Mouse (Mus musculus) MEL (cell line): ENCODE results near the gene Oxt. TPM values are rescaled to one million over a fixed set of nuclear protein-coding genes. Genes with fewer than 3 reads are reported as not detected.

ENCODE experiments used
- DNase-seq: peaks from one replicate; pipeline ENCODE4 v3.0.0; 2011; ENCODE audit warnings: low read depth, low spot score
- H3K27ac ChIP-seq: 2 replicates; pipeline ENCODE4 v1.5.1; 2012; ENCODE audit warnings: low read depth, mild to moderate bottlenecking, control low read depth, low read length, moderate library complexity; ENCODE audit not compliant: control insufficient read depth
- H3K27me3 ChIP-seq, 2 experiments: fragments of 150-350 bp in 1 of 2; sonication (generic) in 1 of 2; 2 replicates each; pipeline ENCODE4 v1.6.1; 2012; ENCODE audit warnings: low read length in 2 of 2, mild to moderate bottlenecking in 2 of 2, improper control_type of control experiment in 1 of 2, moderate library complexity in 1 of 2; ENCODE audit not compliant: insufficient read depth in 2 of 2, control insufficient read depth in 1 of 2
- H3K36me3 ChIP-seq, 2 experiments: 2 replicates each; pipeline ENCODE4 v1.6.1; 2012 to 2014; ENCODE audit warnings: low read length in 2 of 2, improper control_type of control experiment in 1 of 2, inconsistent platforms in 1 of 2, mild to moderate bottlenecking in 1 of 2; ENCODE audit not compliant: insufficient read depth in 2 of 2, control insufficient read depth in 1 of 2
- H3K4me1 ChIP-seq, 2 experiments: fragments of 150-350 bp in 1 of 2; sonication (generic) in 1 of 2; 2 replicates each; pipeline ENCODE4 v1.6.1; 2012; ENCODE audit warnings: low read length in 2 of 2, improper control_type of control experiment in 1 of 2, mild to moderate bottlenecking in 1 of 2; ENCODE audit not compliant: insufficient read depth in 2 of 2, control insufficient read depth in 1 of 2
- H3K4me3 ChIP-seq, 2 experiments: fragments of 150-350 bp in 1 of 2; sonication (generic) in 1 of 2; 2 replicates each; pipeline ENCODE4 v1.5.1; 2012; ENCODE audit warnings: low read depth in 2 of 2, low read length in 2 of 2, mild to moderate bottlenecking in 2 of 2, moderate library complexity in 2 of 2, control low read depth in 1 of 2, improper control_type of control experiment in 1 of 2; ENCODE audit not compliant: control insufficient read depth in 1 of 2, insufficient read depth in 1 of 2
- H3K79me2 ChIP-seq: 2 replicates; pipeline ENCODE4 v1.6.1; 2012; ENCODE audit warnings: mild to moderate bottlenecking, low read length, moderate library complexity; ENCODE audit not compliant: control insufficient read depth, poor library complexity, insufficient read depth
- H3K9ac ChIP-seq: 2 replicates; pipeline ENCODE4 v1.6.1; 2012; ENCODE audit warnings: low read depth, mild to moderate bottlenecking, control low read depth, low read length, moderate library complexity; ENCODE audit not compliant: control insufficient read depth, poor library complexity, severe bottlenecking
- H3K9me3 ChIP-seq: fragments of 150-350 bp; sonication (generic); replicated peaks from 2 replicates; pipeline ENCODE4 v1.6.1; 2012; ENCODE audit warnings: mild to moderate bottlenecking, low read length, improper control_type of control experiment, moderate library complexity; ENCODE audit not compliant: insufficient read depth
- BHLHE40 ChIP-seq: IDR thresholded peaks from 2 replicates; pipeline ENCODE4 v1.6.1; 2012; ENCODE audit warnings: low read depth, mild to moderate bottlenecking, inconsistent platforms, low read length, improper control_type of control experiment, borderline replicate concordance
- E2F4 ChIP-seq: IDR thresholded peaks from 2 replicates; pipeline ENCODE4 v1.6.1; 2011; ENCODE audit warnings: low read depth, low read length, improper control_type of control experiment, borderline replicate concordance
- ELF1 ChIP-seq: IDR thresholded peaks from 2 replicates; pipeline ENCODE4 v1.6.1; 2014; ENCODE audit warnings: low read depth, mild to moderate bottlenecking, inconsistent platforms, low read length, improper control_type of control experiment, moderate library complexity
- EP300 ChIP-seq, 2 experiments: IDR thresholded peaks; 2 replicates each; pipeline ENCODE4 v1.6.1; 2011; ENCODE audit warnings: improper control_type of control experiment in 2 of 2, low read length in 2 of 2, low read depth in 1 of 2, mild to moderate bottlenecking in 1 of 2
- GABPA ChIP-seq: IDR thresholded peaks from 2 replicates; pipeline ENCODE4 v1.6.1; 2012; ENCODE audit warnings: low read depth, mild to moderate bottlenecking, inconsistent platforms, low read length, improper control_type of control experiment, moderate library complexity
- GATA1 ChIP-seq: IDR thresholded peaks from 2 replicates; pipeline ENCODE4 v1.6.1; 2011; ENCODE audit warnings: low read depth, low read length, improper control_type of control experiment
- HCFC1 ChIP-seq: IDR thresholded peaks from 2 replicates; pipeline ENCODE4 v1.6.1; 2012; ENCODE audit warnings: low read depth, mild to moderate bottlenecking, inconsistent platforms, low read length, improper control_type of control experiment, moderate library complexity
- JUND ChIP-seq: IDR thresholded peaks from 2 replicates; pipeline ENCODE4 v1.6.1; 2011; ENCODE audit warnings: low read depth, mild to moderate bottlenecking, improper control_type of control experiment, low read length
- KAT2A ChIP-seq: conservative IDR thresholded peaks from 2 replicates; pipeline ENCODE4 v1.6.1; 2012; ENCODE audit warnings: low read depth, low read length, improper control_type of control experiment, inconsistent platforms
- MAFK ChIP-seq: IDR thresholded peaks from 2 replicates; pipeline ENCODE4 v1.6.1; 2011; ENCODE audit warnings: low read depth, mild to moderate bottlenecking, low read length, improper control_type of control experiment, borderline replicate concordance
- MAX ChIP-seq: IDR thresholded peaks from 2 replicates; pipeline ENCODE4 v1.6.1; 2011; ENCODE audit warnings: low read length, improper control_type of control experiment
- MXI1 ChIP-seq: IDR thresholded peaks from 2 replicates; pipeline ENCODE4 v1.6.1; 2011; ENCODE audit warnings: mild to moderate bottlenecking, low read depth, low read length, improper control_type of control experiment
- MYB ChIP-seq: IDR thresholded peaks from 2 replicates; pipeline ENCODE4 v1.6.1; 2011; ENCODE audit warnings: mild to moderate bottlenecking, low read depth, low read length, improper control_type of control experiment
- POLR2AphosphoS2 ChIP-seq: IDR thresholded peaks from 2 replicates; pipeline ENCODE4 v1.6.1; 2011; ENCODE audit warnings: low read length, improper control_type of control experiment
- POLR2AphosphoS5 ChIP-seq: IDR thresholded peaks from 2 replicates; pipeline ENCODE4 v1.6.1; 2012; ENCODE audit warnings: low read depth, borderline replicate concordance, mild to moderate bottlenecking, inconsistent platforms, low read length, moderate library complexity, mixed read lengths
- RAD21 ChIP-seq: IDR thresholded peaks from 2 replicates; pipeline ENCODE4 v1.6.1; 2011; ENCODE audit warnings: mild to moderate bottlenecking, low read depth, low read length, improper control_type of control experiment
- RCOR1 ChIP-seq: IDR thresholded peaks from 2 replicates; pipeline ENCODE4 v1.6.1; 2012; ENCODE audit warnings: low read depth, mild to moderate bottlenecking, inconsistent platforms, low read length, improper control_type of control experiment
- SIN3A ChIP-seq: IDR thresholded peaks from 2 replicates; pipeline ENCODE4 v1.6.1; 2012; ENCODE audit warnings: low read length, improper control_type of control experiment, inconsistent platforms
- SMC3 ChIP-seq: IDR thresholded peaks from 2 replicates; pipeline ENCODE4 v1.6.1; 2011; ENCODE audit warnings: low read depth, low read length, improper control_type of control experiment
- TBP ChIP-seq: IDR thresholded peaks from 2 replicates; pipeline ENCODE4 v1.8.0; 2011; ENCODE audit warnings: low read depth, low read length, improper control_type of control experiment
- UBTF ChIP-seq: IDR thresholded peaks from 2 replicates; pipeline ENCODE4 v1.6.1; 2012; ENCODE audit warnings: low read depth, mild to moderate bottlenecking, inconsistent platforms, low read length, improper control_type of control experiment, moderate library complexity, borderline replicate concordance; ENCODE audit not compliant: insufficient read depth
- ZC3H11A ChIP-seq: IDR thresholded peaks from 2 replicates; pipeline ENCODE4 v1.6.1; 2012; ENCODE audit warnings: low read depth, mild to moderate bottlenecking, inconsistent platforms, low read length, improper control_type of control experiment
- ZNF384 ChIP-seq: IDR thresholded peaks from 2 replicates; pipeline ENCODE4 v1.6.1; 2012; ENCODE audit warnings: low read depth, mild to moderate bottlenecking, inconsistent platforms, low read length, improper control_type of control experiment
- polyA plus RNA-seq, 2 experiments: library from polyadenylated mRNA; stranded (reverse) in 1 of 2; unstranded in 1 of 2; fragments of >175 nt in 1 of 2; fragments of >200 nt in 1 of 2; gene quantifications; 2 replicates each; pipeline versions ENCODE4 v1.2.1 to v1.2.4; 2012; ENCODE audit warnings: low replicate concordance in 2 of 2, low read depth in 1 of 2; ENCODE audit not compliant: insufficient read length in 2 of 2, insufficient read depth in 1 of 2, missing spikeins in 1 of 2
- total RNA-seq: library from RNA; depleted of rRNA; stranded (reverse); fragments of 300-350 nt; gene quantifications from 2 replicates; pipeline ENCODE4 v1.2.3, GENCODE M21; 2012

The Oxt gene
- total and polyA plus RNA-seq, 3 experiments: 0.14 TPM; not detected in 2

GRCm38 (mm10) chr2:130583902-130584560, 8.1 kb downstream of the Oxt start:
- no peak for DNase-seq
- Histone ChIP-seq H3K9ac (no peak overlapping the region), H3K9me3 (no peaks in the 10 kb centered on the region), H3K4me3 (no peak overlapping the region), H3K27ac (no peak overlapping the region), H3K4me1 (peaks cover 11 to 24% of the 10 kb centered on the region in 2 experiments), H3K27me3 (no peaks in the 10 kb centered on the region), H3K36me3 (peaks cover 0 to 8% of the 10 kb centered on the region in 2 experiments; a peak in 2 of 4 replicates), H3K79me2 (no peaks in the 10 kb centered on the region)
- TF ChIP-seq ZC3H11A (no peak), TBP (no peak), MYB (no peak), MAX (no peak), POLR2AphosphoS5 (no peak), GABPA (no peak), MAFK (no peak), RCOR1 (no peak), POLR2AphosphoS2 (no peak), SIN3A (no peak)

GRCm38 (mm10) chr2:130586016-130586415, 10.0 kb downstream of the Oxt start:
- H3K79me2 ChIP-seq: no peaks in the 10 kb centered on the region
- no peak overlapping the region for H3K27ac ChIP-seq
- H3K4me1 ChIP-seq: peaks cover 11 to 25% of the 10 kb centered on the region in 2 experiments
- H3K9ac ChIP-seq: no peak overlapping the region
- no peaks in the 10 kb centered on the region for H3K9me3 ChIP-seq
- TF ChIP-seq ZC3H11A: no peak
- no peak for TF ChIP-seq BHLHE40
- TF ChIP-seq JUND: no peak
- no peak for TF ChIP-seq EP300 (IDR thresholded peaks at IDR 0.05; ENCODE audit: low read depth in 1 of 2, low read length in 2 of 2)
- no peak for TF ChIP-seq ELF1
- no peak for TF ChIP-seq KAT2A
- no peak for TF ChIP-seq GATA1
- TF ChIP-seq RAD21: no peak
- no peak for TF ChIP-seq E2F4
- no peak for TF ChIP-seq ZNF384
- no peak for TF ChIP-seq GABPA
- no peak for TF ChIP-seq SMC3
- no peak for TF ChIP-seq UBTF
- no peak for TF ChIP-seq TBP
- no peak for TF ChIP-seq MXI1
- TF ChIP-seq HCFC1: no peak
- no peak for TF ChIP-seq SIN3A
- no peak for TF ChIP-seq POLR2AphosphoS2
- no peaks in the 10 kb centered on the region for H3K27me3 ChIP-seq
- no peak for DNase-seq
- peaks cover 0 to 8% of the 10 kb centered on the region in 2 experiments; a peak in 2 of 4 replicates for H3K36me3 ChIP-seq
- H3K4me3 ChIP-seq: no peak overlapping the region
